Mouse (Mus musculus) liver, embryonic 14.5 days (tissue): Measurements from ENCODE around the gene Nup93. TPM values are rescaled to one million over a fixed set of nuclear protein-coding genes. Genes with fewer than 3 reads are reported as not detected.

Source experiments
- ATAC-seq: fragments of 200-750 bp; cut with Nextera tagmentation; 2 replicates; pipeline ENCODE4 v1.8.0; 2017; ENCODE audit warnings: moderate number of reproducible peaks, mild to moderate bottlenecking, moderate library complexity; ENCODE audit not compliant: insufficient read depth
- DNase-seq, 3 experiments: peaks; one replicate each; pipeline ENCODE4 v3.0.0-alpha.2; 2012 to 2013; ENCODE audit warnings: low read depth in 3 of 3, low spot score in 3 of 3
- H3K27ac ChIP-seq: fragments of 300-500 bp; sonication (generic); 2 replicates; pipeline ENCODE4 v1.5.1; 2014; ENCODE audit warnings: moderate library complexity, mild to moderate bottlenecking, control low read depth, inconsistent platforms
- H3K27me3 ChIP-seq: fragments of 300-500 bp; sonication (generic); 2 replicates; pipeline ENCODE4 v1.6.1; 2014; ENCODE audit warnings: mild to moderate bottlenecking, low read length, moderate library complexity; ENCODE audit not compliant: control insufficient read depth, insufficient read depth
- H3K36me3 ChIP-seq: fragments of 300-500 bp; sonication (generic); replicated peaks from 2 replicates; pipeline ENCODE4 v1.6.1; 2014; ENCODE audit warnings: low read depth; ENCODE audit not compliant: control insufficient read depth, insufficient read depth
- H3K4me1 ChIP-seq, 2 experiments: fragments of 200-500 bp in 1 of 2; fragments of 300-500 bp in 1 of 2; sonication (generic) in 1 of 2; replicated peaks; 2 replicates each; pipeline ENCODE4 v1.6.1; 2012 to 2014; ENCODE audit warnings: antibody characterized with exemption in 1 of 2, inconsistent platforms in 1 of 2, low read length in 1 of 2; ENCODE audit not compliant: control insufficient read depth in 2 of 2, insufficient read depth in 2 of 2
- H3K4me2 ChIP-seq: fragments of 300-500 bp; sonication (generic); 2 replicates; pipeline ENCODE4 v1.6.1; 2014; ENCODE audit warnings: low read depth, mild to moderate bottlenecking, control low read depth, moderate library complexity
- H3K4me3 ChIP-seq, 2 experiments: fragments of 200-500 bp in 1 of 2; fragments of 300-500 bp in 1 of 2; sonication (generic) in 1 of 2; 2 replicates each; pipeline ENCODE4 v1.5.1; 2012 to 2014; ENCODE audit warnings: low read depth in 2 of 2, low read length in 2 of 2, mild to moderate bottlenecking in 2 of 2, control low read depth in 1 of 2, inconsistent platforms in 1 of 2, moderate library complexity in 1 of 2; ENCODE audit not compliant: insufficient read depth in 1 of 2
- H3K9ac ChIP-seq: fragments of 300-500 bp; sonication (generic); replicated peaks from 2 replicates; pipeline ENCODE4 v1.6.1; 2014; ENCODE audit warnings: mild to moderate bottlenecking, control low read depth, moderate library complexity
- H3K9me3 ChIP-seq: fragments of 300-500 bp; sonication (generic); 2 replicates; pipeline ENCODE4 v1.6.1; 2016; ENCODE audit warnings: low read length, mixed read lengths; ENCODE audit not compliant: control insufficient read depth
- CTCF ChIP-seq: IDR thresholded peaks from 2 replicates; pipeline ENCODE4 v1.5.1; 2016; ENCODE audit warnings: antibody characterized with exemption, low read depth, control low read depth
- EP300 ChIP-seq: IDR thresholded peaks from 2 replicates; pipeline ENCODE4 v1.6.1; 2016; ENCODE audit warnings: antibody characterized with exemption, low read depth
- WGBS: fragments of 180-500 bp; shearing (Covaris S2); extraction: QIAGEN DNeasy Blood & Tissue Kit; methylation state at CpG from one replicate; pipeline ENCODE4 v1.1.7; 2014; ENCODE audit not compliant: insufficient replicate concordance; 5-methylcytosine and 5-hydroxymethylcytosine counted together
- microRNA counts: library from miRNA; unstranded; fragments of <30 nt; microRNA quantifications from one replicate; lab custom pipeline; 2016
- microRNA-seq: library from miRNA; unstranded; fragments of <30 nt; microRNA quantifications from one replicate; pipeline ENCODE4, GENCODE M21; 2016
- polyA plus RNA-seq, 2 experiments: library from polyadenylated mRNA; depleted of rRNA in 1 of 2; stranded (reverse) in 1 of 2; unstranded in 1 of 2; fragments of >200 nt; fragmentation: Nextera tagmentation in 1 of 2; extraction: Ambion mirVana in 1 of 2; gene quantifications; 2 replicates each; pipeline versions ENCODE4 v1.2.1 to v1.2.3; 2012 to 2014

The Nup93 gene
- polyA plus RNA-seq, 2 experiments, result 28.2 to 38.7 TPM

DNA sequence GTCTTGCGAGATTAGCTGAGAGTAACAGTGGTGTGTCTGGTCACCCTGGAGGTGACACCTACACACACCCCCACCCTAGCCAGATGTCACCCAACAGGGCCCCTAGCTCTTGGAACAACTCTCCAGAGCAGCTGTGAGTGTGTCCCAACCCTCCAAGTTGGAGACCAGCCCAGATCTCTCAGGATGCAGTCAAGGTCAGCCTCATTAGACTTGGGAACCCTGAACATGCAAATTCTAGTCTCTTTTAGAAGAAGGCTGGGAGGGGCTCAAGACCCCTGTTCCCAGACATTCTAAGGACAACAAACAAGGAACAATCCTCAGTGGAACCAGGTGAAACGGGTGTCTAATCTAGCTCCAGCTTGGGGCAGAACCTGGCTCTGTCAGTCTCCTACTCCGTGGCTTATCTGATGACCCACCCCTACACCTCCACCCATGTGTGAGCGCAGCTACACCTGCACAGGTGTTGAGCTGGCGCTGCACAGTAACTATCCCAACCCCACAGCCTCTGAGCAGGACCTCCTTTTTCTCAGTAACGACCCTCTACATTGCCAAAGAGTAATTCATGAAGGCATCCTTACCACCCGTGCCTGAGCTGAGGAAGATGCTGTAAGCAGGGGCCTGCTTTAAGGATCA, 148.4 kb downstream of the Nup93 start:
- Histone ChIP-seq H3K36me3 (no peaks in the 10 kb centered on the region), H3K9ac (no peak overlapping the region), H3K4me2 (no peak overlapping the region), H3K27me3 (no peaks in the 10 kb centered on the region), H3K9me3 (no peaks in the 10 kb centered on the region), H3K27ac (no peak overlapping the region), H3K4me1 (peaks cover 2 to 16% of the 10 kb centered on the region in 2 experiments; a peak in 3 of 4 replicates), H3K4me3 (no peak overlapping the region)
- no peak for DNase-seq
- no peak for ATAC-seq
- 54% methylated on average over 7 of the region's 7 CpGs for WGBS
- TF ChIP-seq EP300 (no peak), CTCF (no peak)

DNA sequence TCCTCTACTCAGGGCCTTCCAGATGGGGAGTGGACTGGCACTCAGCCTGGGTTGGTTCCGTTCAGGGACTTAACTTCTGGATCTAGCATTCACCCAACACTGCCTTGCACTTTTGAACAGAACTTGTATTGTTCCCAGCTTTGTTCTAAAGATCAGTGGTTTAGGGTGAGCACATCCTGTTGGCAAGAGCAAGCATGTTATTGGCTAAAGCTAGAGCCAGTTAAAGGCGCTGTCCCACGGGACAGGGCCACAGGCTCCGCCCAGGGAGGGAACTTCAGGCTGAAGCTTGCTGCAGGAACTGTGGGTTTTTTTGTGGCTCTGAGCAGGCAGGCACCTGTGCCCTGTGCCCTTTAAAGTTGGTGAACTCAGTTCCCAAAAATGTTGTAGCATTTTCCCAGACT, 148.9 kb downstream of the Nup93 start:
- H3K4me3 ChIP-seq, result no peak overlapping the region
- no peaks in the 10 kb centered on the region for H3K36me3 ChIP-seq
- H3K9ac ChIP-seq, result no peak overlapping the region
- no peak for DNase-seq
- WGBS, result 29% methylated on average over 4 of the region's 4 CpGs
- peak; percentile 32; the same call in 1 of the 2 replicates for ATAC-seq
- H3K4me2 ChIP-seq, result no peak overlapping the region
- no peaks in the 10 kb centered on the region for H3K27me3 ChIP-seq
- H3K27ac ChIP-seq, result no peak overlapping the region
- H3K4me1 ChIP-seq, result peaks cover 2 to 16% of the 10 kb centered on the region in 2 experiments; a peak in 3 of 4 replicates
- no peaks in the 10 kb centered on the region for H3K9me3 ChIP-seq
- TF ChIP-seq EP300 (no peak), CTCF (no peak)

DNA sequence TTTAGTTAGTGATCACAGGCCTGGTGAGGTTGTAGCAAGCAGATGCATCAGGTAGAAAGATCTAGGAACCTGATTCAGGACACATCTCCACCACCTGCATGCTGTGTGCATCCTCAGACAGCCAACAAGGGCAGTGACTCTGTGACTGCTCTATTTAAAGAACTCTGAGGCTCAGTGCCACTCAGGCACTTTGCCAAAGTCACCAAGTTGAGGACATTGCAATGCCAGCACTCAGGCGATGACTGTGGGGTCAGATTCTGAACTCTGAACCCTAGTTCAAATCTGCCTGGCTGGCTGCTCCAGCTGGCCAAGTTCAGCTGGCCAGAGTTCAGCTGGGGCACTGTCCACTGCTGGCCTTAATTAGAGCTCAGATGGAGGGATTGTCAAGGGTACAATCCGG, 149.5 kb downstream of the Nup93 start:
- TF ChIP-seq CTCF (no peak), EP300 (no peak)
- Histone ChIP-seq H3K27me3 (no peaks in the 10 kb centered on the region), H3K27ac (no peak overlapping the region), H3K9ac (no peak overlapping the region), H3K9me3 (no peaks in the 10 kb centered on the region), H3K4me1 (peaks cover 2 to 16% of the 10 kb centered on the region in 2 experiments; a peak in 3 of 4 replicates), H3K36me3 (no peaks in the 10 kb centered on the region), H3K4me3 (no peak overlapping the region), H3K4me2 (no peak overlapping the region)
- peak; percentile 28; the same call in 1 of the 2 replicates for ATAC-seq
- 55% methylated on average over 2 of the region's 2 CpGs for WGBS
- DNase-seq, result no peak

DNA sequence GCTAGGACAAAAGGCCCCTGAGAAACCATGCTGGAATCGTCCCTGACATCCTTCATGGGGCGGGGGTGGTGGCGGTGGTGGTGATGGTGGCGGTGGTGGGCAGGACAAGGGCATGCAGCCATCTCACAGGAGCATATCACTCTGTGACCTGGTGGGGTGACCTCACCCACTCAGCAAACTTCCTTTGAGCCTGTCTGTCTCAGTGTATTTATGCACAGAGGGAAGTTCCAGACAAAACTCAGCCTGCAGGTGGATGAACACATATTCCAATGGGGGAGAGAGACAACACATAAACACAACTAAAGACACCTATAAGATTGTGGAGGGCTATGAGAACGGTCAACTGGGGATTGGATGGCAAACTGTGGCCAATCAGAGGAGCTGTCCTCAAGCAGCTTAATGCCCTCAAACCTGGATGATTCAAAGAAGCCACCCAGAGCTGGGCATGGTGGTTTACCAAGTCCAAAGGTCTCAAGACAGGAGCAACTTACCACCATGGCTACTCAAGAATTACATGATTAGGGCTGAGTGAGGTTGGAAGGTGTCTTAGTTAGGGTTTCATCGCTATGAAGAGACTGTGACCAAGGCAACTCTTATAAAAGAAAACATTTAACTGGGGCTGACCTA, 150.4 kb downstream of the Nup93 start:
- Histone ChIP-seq H3K4me3 (no peak overlapping the region), H3K9me3 (no peaks in the 10 kb centered on the region), H3K4me1 (peaks cover 2 to 16% of the 10 kb centered on the region in 2 experiments; a peak in 3 of 4 replicates), H3K4me2 (no peak overlapping the region), H3K27ac (no peak overlapping the region), H3K27me3 (no peaks in the 10 kb centered on the region), H3K36me3 (no peaks in the 10 kb centered on the region), H3K9ac (no peak overlapping the region)
- DNase-seq, result no peak
- no peak for ATAC-seq
- TF ChIP-seq EP300 (no peak), CTCF (no peak)
- 69% methylated on average over 6 of the region's 6 CpGs for WGBS

DNA sequence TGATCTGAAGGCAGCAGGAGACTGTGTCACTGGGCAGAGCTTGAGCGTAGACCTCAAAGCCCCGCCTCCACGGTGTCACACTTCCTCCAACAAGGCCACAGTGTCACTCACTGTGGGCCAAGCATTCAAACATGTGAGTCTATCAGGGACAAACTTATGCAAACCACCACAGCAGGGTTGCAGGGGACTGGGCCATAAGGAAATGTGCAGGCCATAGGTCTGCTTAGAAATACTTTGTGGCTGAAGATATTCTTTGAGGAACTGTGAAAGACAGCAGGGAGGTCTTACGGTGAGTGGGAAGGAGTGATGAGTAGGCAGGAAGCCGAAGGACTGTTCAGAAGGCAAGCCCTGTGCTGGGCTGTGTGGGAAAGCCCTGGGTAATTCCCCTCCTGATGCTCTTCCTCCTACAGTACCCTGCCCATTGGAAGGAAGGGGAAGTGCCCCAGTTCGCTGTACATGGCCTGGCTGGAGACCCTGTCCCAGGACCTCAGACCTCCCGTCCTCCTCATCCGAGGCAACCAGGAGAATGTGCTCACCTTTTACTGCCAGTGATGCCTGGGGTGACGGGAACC, 151.1 kb downstream of the Nup93 start:
- DNase-seq (no peak), ATAC-seq (peak; percentile 56)
- no peak for TF ChIP-seq CTCF
- TF ChIP-seq EP300, result no peak
- peaks cover 2 to 16% of the 10 kb centered on the region in 2 experiments; a peak in 3 of 4 replicates for H3K4me1 ChIP-seq
- H3K4me2 ChIP-seq, result no peak overlapping the region
- H3K9me3 ChIP-seq, result no peaks in the 10 kb centered on the region
- no peak overlapping the region for H3K4me3 ChIP-seq
- no peaks in the 10 kb centered on the region for H3K27me3 ChIP-seq
- H3K9ac ChIP-seq, result no peak overlapping the region
- 24% methylated on average over 9 of the region's 9 CpGs for WGBS
- no peaks in the 10 kb centered on the region for H3K36me3 ChIP-seq
- H3K27ac ChIP-seq, result no peak overlapping the region

MicroRNAs within 50 kb of the gene (microRNA counts, 519-probe panel; counts per million panel counts)
- microRNA mmu-miR-138 (lab: Ali Mortazavi, UCI), result 69.9 counts per million

Small RNA genes lying within 50 kb of the gene (microRNA-seq; reads per million reads assigned to microRNA genes)
- gene Mir138-2, result 33.8 reads per million, percentile 36 among the genes with 10 or more reads in this experiment

Other genes with a start within 250 kb of the Nup93 start
- 33.4 and 38.4 TPM in 2 replicates for gene Amfr, start 201.7 kb upstream of the Nup93 start, polyA plus RNA-seq (2012; rRNA removed)
- 50.0 and 53.1 TPM in 2 replicates for gene Amfr, start 201.7 kb upstream of the Nup93 start, polyA plus RNA-seq (2014; fragmentation: Nextera tagmentation; extraction: Ambion mirVana)
- gene Nudt21, start 177.5 kb upstream of the Nup93 start, polyA plus RNA-seq (2012; rRNA removed), result 16.2 and 32.3 TPM in 2 replicates
- gene Nudt21, start 177.5 kb upstream of the Nup93 start, polyA plus RNA-seq (2014; fragmentation: Nextera tagmentation; extraction: Ambion mirVana), result 94.6 and 95.2 TPM in 2 replicates
- 2.1 and 3.2 TPM in 2 replicates for gene Ogfod1, start 177.4 kb upstream of the Nup93 start, polyA plus RNA-seq (2012; rRNA removed)
- gene Ogfod1, start 177.4 kb upstream of the Nup93 start, polyA plus RNA-seq (2014; fragmentation: Nextera tagmentation; extraction: Ambion mirVana), result 4.0 and 5.3 TPM in 2 replicates
- gene Bbs2, start 115.6 kb upstream of the Nup93 start, polyA plus RNA-seq (2012; rRNA removed), result 2.7 and 4.7 TPM in 2 replicates
- gene Bbs2, start 115.6 kb upstream of the Nup93 start, polyA plus RNA-seq (2014; fragmentation: Nextera tagmentation; extraction: Ambion mirVana), result 3.3 TPM in 2 replicates
- gene Mt4, start 77.4 kb upstream of the Nup93 start, polyA plus RNA-seq (2012; rRNA removed), result 1.4 and 2.1 TPM in 2 replicates
- 1.7 and 1.8 TPM in 2 replicates for gene Mt4, start 77.4 kb upstream of the Nup93 start, polyA plus RNA-seq (2014; fragmentation: Nextera tagmentation; extraction: Ambion mirVana)
- 0.10 and 0.30 TPM in 2 replicates for gene Mt3, start 62.0 kb upstream of the Nup93 start, polyA plus RNA-seq (2012; rRNA removed)
- 0.61 TPM in 1 of 2 replicates, not detected in the other for gene Mt3, start 62.0 kb upstream of the Nup93 start, polyA plus RNA-seq (2014; fragmentation: Nextera tagmentation; extraction: Ambion mirVana)
- 1,629 and 2,197 TPM in 2 replicates for gene Mt2, start 41.9 kb upstream of the Nup93 start, polyA plus RNA-seq (2012; rRNA removed)
- gene Mt2, start 41.9 kb upstream of the Nup93 start, polyA plus RNA-seq (2014; fragmentation: Nextera tagmentation; extraction: Ambion mirVana), result 1,576 and 1,601 TPM in 2 replicates
- 3,236 and 4,039 TPM in 2 replicates for gene Mt1, start 35.5 kb upstream of the Nup93 start, polyA plus RNA-seq (2012; rRNA removed)
- gene Mt1, start 35.5 kb upstream of the Nup93 start, polyA plus RNA-seq (2014; fragmentation: Nextera tagmentation; extraction: Ambion mirVana), result 5,334 and 6,015 TPM in 2 replicates
- gene Slc12a3, start 114.6 kb downstream of the Nup93 start, polyA plus RNA-seq (2012; rRNA removed), result 0.01 TPM in 1 of 2 replicates, not detected in the other
- gene Slc12a3, start 114.6 kb downstream of the Nup93 start, polyA plus RNA-seq (2014; fragmentation: Nextera tagmentation; extraction: Ambion mirVana), result 0.11 TPM in 1 of 2 replicates, not detected in the other
- 41.8 and 46.7 TPM in 2 replicates for gene Herpud1, start 171.9 kb downstream of the Nup93 start, polyA plus RNA-seq (2012; rRNA removed)
- gene Herpud1, start 171.9 kb downstream of the Nup93 start, polyA plus RNA-seq (2014; fragmentation: Nextera tagmentation; extraction: Ambion mirVana), result 83.2 and 86.5 TPM in 2 replicates
- 0.10 and 0.22 TPM in 2 replicates for gene Nlrc5, start 219.8 kb downstream of the Nup93 start, polyA plus RNA-seq (2012; rRNA removed)
- 0.09 and 0.18 TPM in 2 replicates for gene Nlrc5, start 219.8 kb downstream of the Nup93 start, polyA plus RNA-seq (2014; fragmentation: Nextera tagmentation; extraction: Ambion mirVana)